Mouse (Mus musculus) testis, adult 2 months (tissue): ENCODE results near the gene Dnah14.
"Not testable (repeated sequence)": the region's sequence is repeated elsewhere in the genome, so short reads cannot be mapped to it uniquely, and the experiment has no call there.

Experiments
- CTCF ChIP-seq: fragments of 200-500 bp; IDR thresholded peaks from 2 replicates; pipeline ENCODE4 v1.5.1; 2012; ENCODE audit warnings: low read depth, mild to moderate bottlenecking, inconsistent platforms, low read length, moderate library complexity; ENCODE audit not compliant: control insufficient read depth, insufficient read depth, insufficient replicate concordance
- POLR2A ChIP-seq: fragments of 200-500 bp; IDR thresholded peaks from 2 replicates; pipeline ENCODE4 v1.6.1; 2012; ENCODE audit warnings: low read depth, mild to moderate bottlenecking, inconsistent platforms, low read length, moderate library complexity; ENCODE audit not compliant: control insufficient read depth

DNA sequence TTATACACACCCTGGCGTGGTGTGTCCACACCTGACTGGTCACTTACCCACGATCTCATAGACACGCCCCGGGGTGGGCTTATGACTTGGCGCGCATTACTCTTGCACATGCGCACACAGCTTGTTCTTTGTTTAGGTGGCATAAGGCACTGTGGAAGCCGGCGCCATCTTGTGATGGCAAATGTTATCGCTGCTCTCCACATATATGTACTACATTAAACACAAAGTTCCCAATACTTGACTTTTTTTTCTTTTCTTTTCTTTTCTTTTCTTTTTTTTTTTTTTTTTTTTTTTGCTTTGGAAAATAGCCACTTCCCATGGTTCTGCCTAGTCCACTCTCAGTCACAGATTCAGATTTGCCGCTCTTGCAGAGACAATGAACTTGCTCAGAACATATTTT is 206.2 kb downstream of the Dnah14 start:
- not testable (repeated sequence) for TF ChIP-seq CTCF, POLR2A
